In genomic region chr7:35647101-35647698, GRCm38 (mm10) we compare ENCODE assay signal across 8 mouse cellular contexts. TPM values are rescaled to one million over a fixed set of nuclear protein-coding genes. Genes with fewer than 3 reads are reported as not detected.
DNase-seq lines count a peak whose midpoint lies in the region; ATAC-seq lines count a peak whose summit lies in the region.

TSS of gene Pdcd5 (minus strand) at chr7:35647521.

- H3K4me2 ChIP-seq in heart, embryonic 13.5 days: peak within 1 kb of the TSS; percentile 72
- H3K4me2 ChIP-seq in liver, embryonic 12.5 days: peak within 1 kb of the TSS; percentile 88
- peak within 1 kb of the TSS; percentile 60 for H3K4me2 ChIP-seq in stomach, embryonic 15.5 days

- H3K4me1 ChIP-seq in brown adipose tissue, adult 24 weeks (ENCODE audit: control insufficient read depth, insufficient read depth, insufficient read length, low read length): peaks cover 4% of the 10 kb centered on the region; the same call in 1 of the 2 replicates
- peaks cover 7% of the 10 kb centered on the region for H3K4me1 ChIP-seq in heart, embryonic 13.5 days
- H3K4me1 ChIP-seq in liver, embryonic 12.5 days: peaks cover 37% of the 10 kb centered on the region
- H3K4me1 ChIP-seq in stomach, embryonic 15.5 days: no peaks in the 10 kb centered on the region

- H3K27me3 ChIP-seq in heart, embryonic 13.5 days (replicated peaks): no peaks in the 10 kb centered on the region
- 0 out of 2 replicates have a peak, but pooled peaks cover 10% of the 10 kb centered on the region for H3K27me3 ChIP-seq in liver, embryonic 12.5 days (replicated peaks)
- no peaks in the 10 kb centered on the region for H3K27me3 ChIP-seq in stomach, embryonic 15.5 days (replicated peaks)

- peak within 1 kb of the TSS; percentile 96 for H3K9ac ChIP-seq in heart, embryonic 13.5 days
- H3K9ac ChIP-seq in liver, embryonic 12.5 days: peak within 1 kb of the TSS; percentile 90
- H3K9ac ChIP-seq in stomach, embryonic 15.5 days: peak within 1 kb of the TSS; percentile 85

- peaks cover 36% of the 10 kb centered on the region for H3K36me3 ChIP-seq in heart, embryonic 13.5 days
- peaks cover 35% of the 10 kb centered on the region for H3K36me3 ChIP-seq in liver, embryonic 12.5 days
- H3K36me3 ChIP-seq in stomach, embryonic 15.5 days: peaks cover 19% of the 10 kb centered on the region

- peak; percentile 98 for DNase-seq in CD4-positive, CD25-positive, alpha-beta regulatory T cell, adult 2 months (ENCODE audit: low read depth, low spot score)
- peak; percentile 23 for DNase-seq in fat pad, adult 2 months (ENCODE audit: extremely low read depth, low read depth, low spot score)
- peak; percentile 99 for DNase-seq in kidney, postnatal 10 days
- peak; percentile 93 to 96 for DNase-seq in natural killer cell, adult 2 months (ENCODE audit: low spot score in 2 of 2)

- WGBS in heart, embryonic 13.5 days: under 1% methylated on average over 64 of the region's 64 CpGs
- under 1% methylated on average over 64 of the region's 64 CpGs for WGBS in liver, embryonic 12.5 days (ENCODE audit: insufficient replicate concordance)
- WGBS in stomach, embryonic 15.5 days: under 1% methylated on average over 64 of the region's 64 CpGs

- H3K9me3 ChIP-seq in heart, embryonic 13.5 days: no peaks in the 10 kb centered on the region
- no peaks in the 10 kb centered on the region for H3K9me3 ChIP-seq in liver, embryonic 12.5 days (replicated peaks)
- no peaks in the 10 kb centered on the region for H3K9me3 ChIP-seq in stomach, embryonic 15.5 days

- H3K27ac ChIP-seq in brown adipose tissue, adult 24 weeks (replicated peaks; ENCODE audit: low read depth, low read length): no peak within 1 kb of the TSS
- peak within 1 kb of the TSS; percentile 85 for H3K27ac ChIP-seq in heart, embryonic 13.5 days (replicated peaks)
- peak within 1 kb of the TSS; percentile 74 for H3K27ac ChIP-seq in liver, embryonic 12.5 days
- peak within 1 kb of the TSS; percentile 74 for H3K27ac ChIP-seq in stomach, embryonic 15.5 days

- peak; percentile 81 for ATAC-seq in heart, embryonic 13.5 days (ENCODE audit: extremely low read depth, insufficient number of reproducible peaks, low FRiP score, low TSS enrichment)
- peak; percentile 87 for ATAC-seq in liver, embryonic 12.5 days
- ATAC-seq in stomach, embryonic 15.5 days (ENCODE audit: insufficient read depth, low FRiP score, low read depth): peak; percentile 88

- H3K4me3 ChIP-seq in brown adipose tissue, adult 24 weeks (ENCODE audit: insufficient read depth, low read depth, low read length): peak within 1 kb of the TSS; percentile 97
- H3K4me3 ChIP-seq in heart, embryonic 13.5 days: peak within 1 kb of the TSS; percentile 95
- peak within 1 kb of the TSS; percentile 89 for H3K4me3 ChIP-seq in liver, embryonic 12.5 days
- peak within 1 kb of the TSS; percentile 97 for H3K4me3 ChIP-seq in stomach, embryonic 15.5 days (replicated peaks)

RNA-seq across cellular contexts. Expression of gene Pdcd5, which starts in this region (rescaled TPM):
- 142 and 150 TPM in 2 replicates for polyA plus RNA-seq in brown adipose tissue, adult 24 weeks (2012; ENCODE audit: insufficient read depth, insufficient read length, missing spikeins)
- polyA plus RNA-seq in heart, embryonic 13.5 days (2015; fragmentation: Nextera tagmentation; extraction: Ambion mirVana): 260 and 285 TPM in 2 replicates
- polyA plus RNA-seq in liver, embryonic 12.5 days (2016; fragmentation: Nextera tagmentation; extraction: Ambion mirVana): 193 and 197 TPM in 2 replicates
- polyA plus RNA-seq in stomach, embryonic 15.5 days (2015; fragmentation: Nextera tagmentation; extraction: Ambion mirVana): 218 and 236 TPM in 2 replicates

Comparison
In these comparisons a context has a peak if more than half of its experiments do, and no peak if none do; other contexts are left out.
1. DNase-seq: peak in every context shown above with its lines; median percentile 99 in kidney, postnatal 10 days; 98 in CD4-positive, CD25-positive, alpha-beta regulatory T cell, adult 2 months; 94 in natural killer cell, adult 2 months; 23 in fat pad, adult 2 months.